Mouse (Mus musculus) frontal cortex, postnatal 10 days (tissue): ENCODE measurements around the gene Gltpd2.
"Not testable (repeated sequence)": the region's sequence is repeated elsewhere in the genome, so short reads cannot be mapped to it uniquely, and the experiment has no call there.

Source experiments
- DNase-seq, 2 experiments: peaks; one replicate each; pipeline ENCODE4 v3.0.0; 2022; ENCODE audit warnings: low spot score in 2 of 2, mixed read lengths in 1 of 2

Gltpd2 gene

DNA sequence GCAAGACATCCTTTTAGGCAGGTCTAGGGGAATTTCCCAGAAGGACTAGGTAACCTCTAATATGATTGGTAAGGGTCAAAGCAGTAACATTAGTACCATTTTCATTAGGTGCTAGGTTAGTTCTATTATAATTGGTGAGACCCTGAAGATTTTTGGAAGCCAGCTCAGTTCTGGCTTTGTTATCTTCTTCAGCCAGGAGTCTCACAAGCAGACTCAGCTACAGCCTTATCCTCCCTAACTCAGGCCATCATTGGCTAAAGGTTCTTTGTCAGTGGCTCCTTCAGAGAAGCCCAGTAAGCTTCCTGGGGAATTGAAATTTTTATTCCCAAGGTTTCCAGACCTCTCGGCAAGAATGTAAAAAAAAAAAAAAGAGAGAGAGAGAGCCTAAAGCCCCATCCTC, 560 bp upstream of the Gltpd2 start:
- DNase-seq = no peak

DNA sequence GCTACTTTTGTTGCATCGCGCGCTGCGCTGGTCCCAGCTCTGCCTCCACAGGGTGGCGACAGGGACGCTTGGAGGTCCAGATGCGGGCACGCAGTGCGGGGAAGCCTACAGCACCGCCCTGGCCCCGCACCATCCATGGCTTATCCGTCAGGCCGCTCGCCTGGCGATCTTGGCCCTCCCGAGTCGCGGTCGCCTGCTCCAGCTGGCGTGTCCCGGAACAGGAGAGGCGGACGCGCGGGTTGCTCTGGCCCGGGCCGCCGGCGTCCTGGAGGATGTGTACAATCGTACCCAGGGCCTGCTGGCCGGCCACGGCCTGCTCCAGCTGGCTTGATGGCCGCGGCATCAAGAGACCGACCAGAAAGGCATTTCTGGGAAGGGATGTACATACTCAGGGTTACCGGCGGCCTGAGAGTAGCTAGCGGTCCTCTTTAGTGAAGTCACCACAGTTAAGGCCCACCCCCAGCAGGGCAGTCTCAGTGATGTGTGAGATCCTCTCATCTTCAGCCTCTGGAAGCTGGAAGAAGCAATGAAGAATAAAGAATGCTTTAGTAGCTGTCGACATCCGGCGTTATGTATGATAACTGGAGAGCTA, 1.3 kb downstream of the Gltpd2 start:
- no peak for DNase-seq

DNA sequence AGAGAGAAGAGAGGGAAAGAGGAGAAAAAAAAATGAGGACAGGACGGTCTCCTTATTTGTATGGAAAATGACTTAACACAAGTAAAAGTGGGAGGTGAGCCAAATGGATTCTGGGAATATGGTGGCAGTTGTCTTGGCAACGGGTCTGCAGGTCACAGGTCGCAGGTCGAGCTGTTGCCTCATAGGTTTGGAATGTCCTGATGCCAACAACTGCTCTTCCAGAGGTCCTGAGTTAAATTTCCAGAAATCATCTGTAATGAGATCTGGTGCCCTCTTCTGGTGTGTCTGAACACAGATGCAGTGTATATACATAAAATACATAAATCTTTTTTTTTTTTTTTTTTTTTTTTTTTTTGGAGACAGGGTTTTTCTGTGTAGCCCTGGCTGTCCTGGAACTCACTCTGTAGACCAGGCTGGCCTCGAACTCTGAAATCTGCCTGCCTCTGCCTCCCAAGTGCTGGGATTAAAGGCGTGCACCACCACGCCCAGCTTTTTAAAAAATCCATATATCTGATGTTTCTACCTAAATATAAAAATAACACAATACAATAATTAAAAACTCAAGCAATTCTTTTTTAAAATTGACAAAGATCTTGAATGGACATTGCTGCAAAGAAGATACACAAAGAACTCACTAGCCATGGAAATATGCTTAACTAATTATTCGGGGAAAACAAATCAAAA, 4.5 kb downstream of the Gltpd2 start:
- not testable (repeated sequence) for DNase-seq

DNA sequence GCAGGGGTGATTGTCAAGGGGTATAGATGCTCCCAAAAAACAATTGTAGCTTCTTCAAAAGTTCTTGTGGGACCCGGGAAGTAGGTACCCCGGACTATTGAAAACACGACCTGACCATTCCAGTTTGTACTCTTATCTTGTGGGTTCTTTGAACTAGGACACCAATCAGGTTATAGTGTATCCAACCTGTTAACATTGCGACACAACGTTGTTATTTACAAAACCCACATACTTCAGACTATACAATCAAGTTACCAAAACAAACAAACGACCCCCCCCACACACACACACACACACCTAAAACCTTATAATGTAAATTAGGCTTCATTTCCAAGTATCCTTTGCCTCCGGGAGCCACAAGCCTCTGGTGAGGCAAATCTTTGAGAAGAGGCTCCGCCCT, 5.8 kb downstream of the Gltpd2 start:
- DNase-seq = no peak

DNA sequence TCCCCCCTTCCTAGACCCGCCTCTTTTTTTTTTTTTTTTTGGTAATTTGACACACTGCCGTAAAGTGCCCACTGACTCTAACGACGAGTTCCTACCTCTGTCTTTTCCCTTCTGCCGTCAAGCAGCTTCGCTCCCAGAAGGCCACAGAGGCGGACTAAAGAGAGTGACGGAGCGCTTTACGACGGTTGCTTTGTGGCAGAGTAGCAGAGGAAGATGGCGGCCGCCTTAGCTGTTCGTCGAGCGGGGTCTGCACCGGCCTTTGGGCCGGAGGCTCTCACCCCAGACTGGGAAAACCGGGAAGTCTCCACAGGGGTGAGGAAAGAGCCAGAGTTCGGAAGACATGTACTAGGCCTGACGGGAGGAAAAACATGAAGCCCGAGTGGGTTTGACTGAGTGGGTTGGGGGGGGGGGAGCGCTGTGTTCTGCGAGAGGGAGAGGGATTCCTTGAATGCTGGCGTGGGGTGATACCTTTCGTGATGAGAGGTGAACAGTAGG, 6.2 kb downstream of the Gltpd2 start, which contains the start of gene Psmb6:
Psmb6 (plus strand) TSS at position 184 of the 495 bp plus-strand sequence.
- peak; percentile 93 for DNase-seq

DNA sequence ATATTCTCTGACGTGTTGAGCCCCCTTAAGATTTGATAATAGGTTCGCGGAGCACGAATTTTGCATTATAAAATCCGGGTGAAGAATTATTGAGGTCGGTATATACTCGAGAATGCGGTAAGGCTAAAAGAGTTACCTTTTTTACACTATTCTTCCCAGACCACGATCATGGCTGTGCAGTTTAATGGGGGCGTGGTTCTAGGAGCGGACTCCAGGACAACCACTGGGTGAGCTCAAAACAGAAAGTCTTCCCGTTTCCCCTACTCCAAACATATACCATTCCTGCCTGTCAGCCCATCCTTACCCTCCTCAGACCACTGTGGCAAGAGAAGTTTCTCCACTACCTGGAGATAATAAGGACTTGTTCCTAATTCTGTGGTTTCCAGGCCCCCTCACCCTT, 6.7 kb downstream of the Gltpd2 start:
- no peak for DNase-seq

DNA sequence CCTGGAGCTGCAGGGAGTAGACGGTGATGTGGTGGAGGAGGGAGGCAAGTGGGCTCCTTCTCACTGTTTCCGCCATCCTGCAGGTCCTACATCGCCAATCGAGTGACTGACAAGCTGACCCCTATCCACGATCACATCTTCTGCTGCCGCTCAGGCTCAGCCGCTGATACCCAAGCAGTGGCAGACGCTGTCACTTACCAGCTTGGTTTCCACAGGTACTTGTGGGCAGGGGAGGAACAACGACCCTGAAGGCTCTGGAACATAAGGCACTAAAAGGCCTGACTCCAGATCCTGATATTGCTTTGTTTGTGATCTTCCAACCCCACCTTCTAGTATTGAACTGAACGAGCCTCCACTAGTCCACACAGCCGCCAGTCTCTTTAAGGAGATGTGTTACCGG, 7.2 kb downstream of the Gltpd2 start:
- no peak for DNase-seq

DNA sequence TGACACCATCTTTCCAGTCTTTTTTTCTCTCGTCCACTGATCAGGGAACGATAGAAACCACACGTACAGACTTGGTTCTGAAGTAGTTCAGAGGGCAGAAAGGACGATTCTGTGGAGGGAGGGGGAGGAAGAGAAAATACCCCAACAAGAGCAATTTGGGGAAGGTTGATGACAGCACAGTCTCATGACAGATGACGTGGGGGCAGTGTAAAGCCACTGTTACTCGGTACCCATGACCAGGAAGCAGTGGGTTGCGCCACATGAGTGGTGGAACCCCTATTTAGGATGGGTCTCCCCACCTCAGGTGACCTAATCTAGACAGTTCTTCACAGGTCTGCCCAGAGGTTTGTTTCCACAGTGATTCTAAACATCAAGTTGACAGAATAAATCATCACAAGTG, 9.6 kb downstream of the Gltpd2 start:
- DNase-seq = no peak

DNA sequence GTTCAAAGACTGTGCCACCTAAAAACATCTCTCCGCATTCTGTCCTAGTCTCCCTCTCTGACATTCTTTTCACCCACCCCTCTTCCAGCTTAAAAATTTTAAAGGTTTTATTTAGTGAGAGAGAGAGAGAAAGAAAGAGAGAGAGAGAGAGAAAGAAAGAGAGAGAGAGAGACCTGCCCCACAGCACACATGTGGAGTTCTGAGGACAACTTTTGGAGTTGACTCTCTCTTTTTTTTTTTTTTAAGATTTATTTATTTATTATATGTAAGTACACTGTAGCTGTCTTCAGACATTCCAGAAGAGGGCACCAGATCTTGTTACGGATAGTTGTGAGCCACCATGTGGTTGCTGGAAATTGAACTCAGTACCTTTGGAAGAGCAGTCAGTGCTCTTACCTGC, 12.1 kb downstream of the Gltpd2 start:
- not testable (repeated sequence) for DNase-seq

DNA sequence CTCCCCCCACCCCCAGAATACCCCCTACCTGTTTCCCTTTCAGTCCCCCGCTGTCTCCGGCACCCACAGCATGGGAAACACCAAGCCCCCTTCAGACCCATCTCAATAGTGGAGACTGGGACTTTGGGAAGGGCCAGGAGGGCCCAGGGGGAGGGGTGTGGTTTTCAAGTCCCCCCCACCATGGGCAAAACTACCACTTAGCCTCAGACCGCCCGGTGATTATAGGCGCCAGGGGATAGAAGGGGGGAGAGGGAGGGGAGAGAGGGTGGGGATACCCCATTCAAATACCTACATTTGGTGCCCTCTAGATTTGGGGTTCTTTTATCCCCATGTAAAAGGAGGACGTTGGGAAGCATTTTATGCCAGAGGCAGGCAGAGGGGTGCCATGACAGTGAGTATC, 13.8 kb downstream of the Gltpd2 start, which contains the start of gene Gm40193:
Gm40193 (minus strand) TSS at position 101 of the 400 bp plus-strand sequence.
- no peak for DNase-seq

DNA sequence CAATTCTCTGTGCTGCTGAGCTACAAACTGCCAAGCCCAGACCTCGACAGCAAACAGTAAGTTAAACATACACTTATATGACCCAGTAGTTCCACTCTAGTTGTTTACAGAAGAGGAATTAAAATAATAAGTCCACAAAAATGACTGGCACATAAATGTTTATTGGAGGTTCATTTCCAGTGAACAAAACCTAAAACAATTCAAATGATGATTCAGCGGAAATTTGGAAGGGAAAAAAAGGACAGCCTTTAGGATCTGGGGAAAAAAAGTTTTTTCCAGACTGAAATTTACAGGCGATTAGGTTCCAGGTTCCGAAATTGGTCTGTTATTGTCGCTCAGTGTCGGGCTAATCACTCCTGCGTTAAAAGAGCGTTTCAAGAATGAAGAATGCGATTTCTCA, 20.4 kb downstream of the Gltpd2 start:
- no peak for DNase-seq

DNA sequence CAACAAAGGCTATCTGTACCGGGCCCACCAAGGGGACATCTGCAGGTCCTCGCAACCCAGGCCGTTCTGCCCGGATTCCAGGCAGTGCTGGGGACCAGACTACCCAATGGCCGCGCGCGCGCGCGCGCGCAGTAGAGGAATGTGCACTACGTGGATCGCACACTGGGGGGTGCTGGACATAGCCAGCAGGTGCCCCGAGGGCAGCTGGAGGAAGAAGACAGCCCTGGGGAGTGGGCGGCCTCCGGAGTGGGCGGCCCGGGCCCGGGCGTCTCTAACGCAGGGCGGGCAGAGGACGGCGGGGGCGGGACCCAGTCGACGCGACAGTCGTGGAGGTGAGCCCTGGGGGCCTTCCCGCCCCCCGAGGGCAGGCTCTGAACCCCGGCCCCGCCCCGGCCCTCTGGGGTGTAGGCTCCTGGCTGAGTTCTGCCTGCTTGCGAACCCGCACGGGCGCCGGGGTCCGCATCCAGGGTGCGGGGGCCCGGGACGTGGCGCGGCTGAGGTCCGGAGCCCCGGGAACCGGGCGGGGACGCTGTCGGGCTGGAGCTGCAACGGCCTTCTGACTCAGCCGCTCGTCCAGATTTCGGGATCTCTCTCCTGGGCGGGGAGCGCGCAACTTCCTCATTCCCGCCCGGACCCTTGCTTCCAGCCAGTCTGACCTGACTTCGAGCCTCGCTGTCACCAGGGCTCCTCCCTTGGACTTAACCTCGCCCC, 21.0 kb downstream of the Gltpd2 start, which contains the start of gene Pld2:
Pld2 (plus strand) TSS at position 188 of the 711 bp plus-strand sequence.
- peak; percentile 73 to 79 for DNase-seq

DNA sequence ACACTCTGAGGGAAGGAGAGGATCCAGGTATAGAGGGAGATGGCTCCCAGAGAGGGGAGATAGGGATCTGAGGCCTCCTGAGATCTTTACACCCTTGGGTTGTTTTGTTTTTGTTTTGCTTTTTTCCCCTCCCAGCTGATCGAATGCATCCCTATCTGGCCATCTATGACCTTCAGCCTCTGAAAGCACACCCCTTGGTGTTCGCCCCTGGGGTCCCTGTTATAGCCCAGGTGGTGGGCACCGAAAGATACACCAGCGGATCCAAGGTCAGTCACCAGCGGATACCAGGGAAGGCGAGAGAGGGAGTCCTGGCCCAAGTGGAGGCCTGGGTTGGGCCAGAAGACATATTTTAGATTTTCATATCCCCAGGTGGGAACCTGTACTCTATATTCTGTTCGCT, 21.9 kb downstream of the Gltpd2 start:
- no peak for DNase-seq

DNA sequence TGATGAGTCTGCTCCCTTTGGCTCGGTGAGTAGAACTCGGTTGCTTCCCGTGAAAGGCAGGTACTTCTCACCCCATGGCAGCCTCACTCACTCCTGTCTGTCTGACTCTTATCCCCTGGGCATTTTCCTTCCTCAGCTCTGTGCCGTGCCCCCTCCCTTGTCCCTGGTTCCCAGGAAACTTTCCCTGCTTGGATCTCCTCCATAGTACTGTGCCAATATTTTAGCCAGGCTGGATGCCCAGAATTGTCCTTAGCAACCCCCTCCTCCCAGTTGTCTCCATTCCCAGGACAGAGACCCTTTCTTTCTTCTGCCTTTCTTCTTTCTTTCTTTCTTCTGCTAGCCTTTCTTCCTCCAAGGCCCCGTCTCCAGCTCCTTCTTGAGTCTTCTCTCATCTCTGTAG, 22.4 kb downstream of the Gltpd2 start:
- DNase-seq = no peak

DNA sequence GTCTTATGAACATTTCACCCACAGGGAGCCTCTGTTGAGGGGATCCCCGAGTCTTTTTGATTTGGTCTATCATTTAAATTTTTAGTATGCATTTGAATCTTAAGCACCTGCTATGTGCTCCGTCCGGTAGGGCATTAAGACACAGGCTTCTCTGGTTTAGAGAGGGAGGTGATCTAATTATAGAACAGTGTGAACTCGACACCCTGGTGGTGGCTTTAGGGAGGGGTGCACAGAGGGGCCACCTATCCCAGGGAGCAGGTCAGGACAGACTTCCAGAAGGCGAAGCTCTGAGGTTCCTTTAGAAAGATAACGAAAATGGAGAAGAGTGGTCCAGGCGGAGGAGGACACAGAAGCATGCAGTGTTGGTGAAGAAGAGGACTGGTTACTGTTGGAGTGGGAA, 25.5 kb downstream of the Gltpd2 start:
- DNase-seq = no peak

DNA sequence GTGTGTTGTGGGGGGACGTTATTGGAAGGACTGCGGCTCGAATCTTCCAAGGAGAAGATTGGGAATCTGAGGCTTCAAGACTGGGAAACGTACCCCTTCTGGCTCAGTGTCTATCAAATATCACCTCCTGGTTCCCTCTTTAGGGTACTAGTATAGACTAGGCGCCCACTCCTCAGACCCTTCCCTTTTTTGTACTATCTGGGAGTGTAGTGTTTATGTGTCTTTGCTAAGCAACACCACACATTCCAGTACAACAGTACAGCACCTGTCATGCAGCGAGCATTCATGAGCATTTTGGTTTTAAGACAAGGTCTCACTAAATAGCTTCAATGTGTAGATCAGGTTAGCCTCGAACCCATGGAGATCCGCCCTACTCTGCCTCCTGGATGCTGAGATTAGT, 32.5 kb downstream of the Gltpd2 start:
- DNase-seq = no peak

DNA sequence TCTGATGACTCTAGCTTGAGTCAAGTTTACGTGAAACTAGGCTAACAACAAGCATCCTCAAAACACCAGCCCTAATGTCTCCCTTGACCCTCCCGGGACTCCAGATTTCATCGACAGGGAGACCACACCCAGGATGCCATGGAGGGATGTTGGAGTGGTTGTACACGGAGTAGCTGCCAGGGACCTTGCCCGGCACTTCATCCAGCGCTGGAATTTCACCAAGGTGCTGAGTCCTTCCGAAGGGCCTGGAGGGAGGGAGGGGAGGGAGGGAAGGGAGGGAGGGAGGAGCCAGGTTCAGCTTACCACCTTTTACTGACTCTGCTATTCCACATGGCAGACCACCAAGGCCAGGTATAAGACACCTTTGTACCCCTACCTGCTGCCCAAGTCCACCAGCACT, 34.9 kb downstream of the Gltpd2 start:
- no peak for DNase-seq

DNA sequence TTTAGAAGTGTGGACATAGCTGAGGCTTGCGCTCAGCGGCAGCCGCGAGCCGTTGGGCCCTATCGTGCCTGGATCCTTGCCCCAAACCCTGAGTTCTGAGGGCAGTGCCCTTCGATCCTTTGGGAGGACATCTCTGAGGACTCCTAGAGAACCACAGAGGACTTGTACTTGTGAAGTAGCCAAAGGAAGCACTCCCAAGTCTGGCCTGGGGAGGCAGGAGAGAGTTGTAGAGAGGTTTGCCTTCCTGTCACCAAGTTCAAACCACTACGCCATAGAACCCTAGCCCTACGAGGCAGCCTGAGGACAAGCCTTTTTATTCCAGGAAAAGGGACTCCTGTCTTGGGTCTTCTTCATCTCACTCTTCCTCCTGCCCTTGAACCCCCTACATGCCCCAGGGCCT, 38.5 kb downstream of the Gltpd2 start:
- no peak for DNase-seq

DNA sequence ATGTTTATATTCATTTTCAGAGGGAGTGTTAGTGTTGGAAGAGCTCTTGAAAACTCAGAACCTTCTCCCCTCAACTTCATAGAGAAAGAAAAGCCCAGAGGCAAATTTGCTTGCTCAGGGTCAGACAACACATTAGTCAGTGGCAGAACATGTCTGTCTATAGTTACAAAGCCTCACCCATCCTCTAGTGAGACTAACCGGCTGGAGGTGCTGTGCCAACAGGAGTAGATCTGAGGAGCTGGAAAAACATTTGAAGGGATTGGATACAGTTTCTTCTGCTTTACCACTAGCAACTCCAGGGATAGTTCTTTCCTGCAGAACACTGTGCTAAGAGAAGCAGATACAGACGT, 42.9 kb downstream of the Gltpd2 start:
- DNase-seq = no peak

DNA sequence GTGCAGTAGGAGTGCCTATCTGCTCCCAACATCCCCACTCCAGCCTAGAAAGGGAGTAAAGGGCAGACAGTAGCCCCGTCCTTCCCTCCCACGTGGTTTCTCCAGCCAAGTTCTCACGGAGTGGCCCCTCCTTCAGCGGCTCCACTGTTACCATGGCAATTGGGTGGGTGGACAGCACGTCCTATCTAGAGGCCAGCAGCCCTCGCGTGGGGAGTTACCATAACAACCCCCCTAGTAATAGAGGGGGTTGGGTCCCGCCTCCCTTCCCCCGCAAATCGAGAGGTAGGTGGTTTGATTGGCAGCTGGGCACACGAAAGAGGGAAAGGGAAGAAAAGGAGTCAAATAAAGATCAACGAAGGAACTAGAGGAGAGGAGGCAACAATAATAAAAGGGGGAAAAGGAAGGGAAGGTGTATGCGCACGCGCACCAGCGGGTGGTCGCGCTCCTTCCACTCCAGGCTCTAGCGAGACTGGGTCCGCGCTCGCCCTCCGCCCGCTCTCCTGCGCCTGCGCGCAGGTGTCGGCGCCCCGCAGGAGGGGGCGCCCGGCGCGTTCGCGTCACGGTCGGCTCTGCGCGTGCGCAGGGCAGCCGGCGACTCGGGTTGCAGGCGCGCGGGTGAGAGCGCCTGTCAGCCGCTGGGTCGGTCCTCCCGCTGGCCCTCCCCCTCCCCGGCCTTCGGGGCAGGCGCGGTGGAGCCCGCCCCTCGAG, 43.4 kb downstream of the Gltpd2 start, which contains the start of gene Mink1:
Mink1 (plus strand) TSS at position 595 of the 708 bp plus-strand sequence.
- DNase-seq = peak; percentile 89 to 91

DNA sequence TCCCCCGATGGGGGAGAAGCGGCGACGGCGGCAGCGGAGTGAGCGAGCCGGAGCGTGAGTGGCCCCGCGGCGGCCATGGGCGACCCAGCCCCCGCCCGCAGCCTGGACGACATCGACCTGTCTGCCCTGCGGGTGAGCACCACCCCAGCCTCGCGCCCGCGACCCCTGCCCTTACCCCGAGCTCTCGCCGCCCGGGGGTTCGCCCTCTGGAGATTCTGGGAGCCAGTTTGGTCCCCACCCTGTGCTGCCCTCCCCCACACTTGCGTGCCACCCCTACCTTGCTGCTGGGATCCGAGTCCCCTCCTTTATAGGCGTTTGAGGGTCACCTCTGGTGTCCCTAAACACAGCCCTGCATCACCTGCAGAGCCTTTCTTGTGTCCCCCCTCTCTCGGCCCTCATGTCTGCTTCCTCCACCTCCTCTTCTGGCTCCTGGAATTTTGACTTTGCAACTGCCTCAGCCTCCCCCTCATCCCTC, 44.0 kb downstream of the Gltpd2 start:
- DNase-seq = no peak
